Mouse (Mus musculus): ENCODE data around the gene Pdap1. TPM values are rescaled to one million over a fixed set of nuclear protein-coding genes. Genes with fewer than 3 reads are reported as not detected.

Gene Pdap1
- total and polyA plus RNA-seq, 2 experiments: 16.1 to 19.7 TPM

DNA sequence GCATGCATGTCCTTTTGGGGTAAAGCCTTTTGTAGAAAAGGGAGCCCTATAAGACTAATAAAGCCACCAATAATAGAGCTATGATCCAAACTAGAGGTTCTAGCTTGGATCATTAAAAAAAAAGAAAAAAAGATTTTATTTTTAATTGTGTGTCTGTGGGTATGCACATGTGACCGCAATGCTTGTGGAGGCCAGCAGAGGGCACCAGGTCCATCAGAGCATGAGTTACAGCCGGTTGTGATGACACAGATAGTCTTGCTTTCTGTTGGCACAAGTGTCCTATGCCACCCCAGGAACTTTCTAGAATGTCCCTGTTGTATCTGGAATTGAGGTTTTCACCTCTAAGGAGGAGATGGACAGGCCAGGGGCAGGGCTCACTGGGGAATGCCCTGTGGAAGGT lies 20.7 kb downstream of the Pdap1 start:
- no peak overlapping the region for H3K9ac ChIP-seq (ENCODE audit: low read depth, low read length)
- no peak for DNase-seq (ENCODE audit: extremely low read depth, low read depth, low spot score)
- TF ChIP-seq CTCF (IDR thresholded peaks at IDR 0.05; ENCODE audit: low read depth, low read length) (peak; percentile 70), POLR2A (IDR thresholded peaks at IDR 0.05; ENCODE audit: extremely low read depth, insufficient read depth, low read length) (no peak)
- no peaks in the 10 kb centered on the region; the same call in 1 of the 2 replicates for H3K36me3 ChIP-seq (ENCODE audit: control insufficient read depth, insufficient read depth, low read length)
- no peak overlapping the region for H3K4me3 ChIP-seq (ENCODE audit: insufficient read depth, low read depth, low read length)
- no peaks in the 10 kb centered on the region for H3K27me3 ChIP-seq (ENCODE audit: control insufficient read depth, insufficient read depth, low read length)
- H3K27ac ChIP-seq (replicated peaks; ENCODE audit: insufficient read depth, low read depth, low read length): no peak overlapping the region
- H3K4me1 ChIP-seq (ENCODE audit: control insufficient read depth, insufficient read depth, low read length): peaks cover 2% of the 10 kb centered on the region; the same call in 1 of the 2 replicates
- 93% methylated on average over 2 of the region's 2 CpGs for WGBS
- peaks cover 5% of the 10 kb centered on the region; the same call in 1 of the 2 replicates for H3K79me2 ChIP-seq (ENCODE audit: control insufficient read depth, insufficient read depth, low read length)

DNA sequence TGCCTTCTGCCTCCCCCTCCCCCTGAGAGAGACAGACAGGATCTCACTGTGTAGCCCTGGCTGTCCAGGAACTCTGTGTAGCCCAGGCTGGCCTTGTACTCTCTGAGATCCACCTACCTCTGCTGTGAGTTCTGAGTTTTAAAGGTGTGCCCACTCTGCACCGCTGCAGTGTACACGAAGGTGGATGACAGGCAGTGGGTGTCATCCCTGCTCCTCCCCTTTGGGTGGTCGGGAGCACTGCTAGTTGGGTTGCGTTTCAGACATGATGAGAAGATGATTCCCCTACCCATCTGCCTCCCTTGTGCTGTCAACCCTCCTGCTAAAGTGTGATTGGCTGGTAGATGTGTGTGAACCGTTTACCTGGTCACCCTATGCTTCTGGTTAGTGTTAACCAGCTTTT lies 21.6 kb downstream of the Pdap1 start:
- Histone ChIP-seq H3K4me1 (ENCODE audit: control insufficient read depth, insufficient read depth, low read length) (peaks cover 2% of the 10 kb centered on the region; the same call in 1 of the 2 replicates), H3K27me3 (ENCODE audit: control insufficient read depth, insufficient read depth, low read length) (no peaks in the 10 kb centered on the region), H3K9ac (ENCODE audit: low read depth, low read length) (no peak overlapping the region), H3K79me2 (ENCODE audit: control insufficient read depth, insufficient read depth, low read length) (peaks cover 5% of the 10 kb centered on the region; the same call in 1 of the 2 replicates), H3K36me3 (ENCODE audit: control insufficient read depth, insufficient read depth, low read length) (no peaks in the 10 kb centered on the region), H3K27ac (replicated peaks; ENCODE audit: insufficient read depth, low read depth, low read length) (no peak overlapping the region), H3K4me3 (ENCODE audit: insufficient read depth, low read depth, low read length) (no peak overlapping the region)
- no peak for DNase-seq (ENCODE audit: extremely low read depth, low read depth, low spot score)
- no peak for TF ChIP-seq POLR2A (IDR thresholded peaks at IDR 0.05; ENCODE audit: extremely low read depth, insufficient read depth, low read length)
- TF ChIP-seq CTCF (IDR thresholded peaks at IDR 0.05; ENCODE audit: low read depth, low read length): no peak
- WGBS: 94% methylated on average over 5 of the region's 5 CpGs

DNA sequence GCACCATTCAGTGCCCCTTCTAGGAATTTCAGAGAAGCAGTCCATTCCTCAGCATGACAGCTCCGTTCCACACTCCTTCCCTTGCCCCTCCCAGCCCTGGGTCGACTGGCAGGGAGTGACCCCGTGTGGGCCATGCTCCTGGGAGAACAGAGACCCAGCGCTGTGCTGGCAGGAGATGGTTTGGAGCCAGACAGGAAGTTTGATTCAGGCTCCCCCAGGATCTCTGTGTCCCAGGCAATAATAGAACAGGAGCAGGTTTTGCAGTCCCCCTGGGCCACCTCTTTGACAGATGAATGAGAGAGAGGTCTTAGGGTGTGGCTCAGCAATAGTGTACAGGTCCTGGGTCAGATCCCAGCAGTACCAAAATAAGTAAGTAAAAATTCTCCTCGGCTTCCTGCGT lies 22.0 kb downstream of the Pdap1 start:
- no peaks in the 10 kb centered on the region for H3K27me3 ChIP-seq (ENCODE audit: control insufficient read depth, insufficient read depth, low read length)
- TF ChIP-seq POLR2A (IDR thresholded peaks at IDR 0.05; ENCODE audit: extremely low read depth, insufficient read depth, low read length) (no peak), CTCF (IDR thresholded peaks at IDR 0.05; ENCODE audit: low read depth, low read length) (no peak)
- DNase-seq (ENCODE audit: extremely low read depth, low read depth, low spot score): no peak
- H3K27ac ChIP-seq (replicated peaks; ENCODE audit: insufficient read depth, low read depth, low read length): no peak overlapping the region
- WGBS: 69% methylated on average over 6 of the region's 6 CpGs
- H3K9ac ChIP-seq (ENCODE audit: low read depth, low read length): no peak overlapping the region
- peaks cover 2% of the 10 kb centered on the region; the same call in 1 of the 2 replicates for H3K4me1 ChIP-seq (ENCODE audit: control insufficient read depth, insufficient read depth, low read length)
- H3K36me3 ChIP-seq (ENCODE audit: control insufficient read depth, insufficient read depth, low read length): no peaks in the 10 kb centered on the region
- no peak overlapping the region for H3K4me3 ChIP-seq (ENCODE audit: insufficient read depth, low read depth, low read length)
- H3K79me2 ChIP-seq (ENCODE audit: control insufficient read depth, insufficient read depth, low read length): peaks cover 5% of the 10 kb centered on the region; the same call in 1 of the 2 replicates

DNA sequence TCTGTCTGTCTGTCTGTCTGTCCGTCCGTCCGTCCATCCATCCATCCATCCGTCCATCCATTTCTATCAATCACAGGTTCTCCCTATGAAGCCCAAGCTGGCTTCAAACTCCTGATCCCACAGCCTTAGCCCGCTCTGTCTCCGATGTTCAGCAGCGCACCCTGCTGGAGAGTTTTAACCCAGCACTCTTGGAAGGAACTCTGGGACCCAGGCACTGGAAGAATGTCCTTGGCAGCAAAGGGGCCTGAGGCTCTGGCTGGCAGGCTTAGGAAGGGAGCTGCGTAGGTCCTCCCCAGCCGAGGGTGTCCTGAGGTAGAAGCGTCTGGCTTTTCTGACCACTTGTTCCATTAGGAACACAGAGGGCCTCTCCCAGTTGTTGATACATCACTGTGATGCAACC lies 23.1 kb downstream of the Pdap1 start:
- Histone ChIP-seq H3K27me3 (ENCODE audit: control insufficient read depth, insufficient read depth, low read length) (no peaks in the 10 kb centered on the region), H3K9ac (ENCODE audit: low read depth, low read length) (0 out of 2 replicates have a peak overlapping the region, but pooled peaks have one; percentile 22), H3K4me1 (ENCODE audit: control insufficient read depth, insufficient read depth, low read length) (peaks cover 2% of the 10 kb centered on the region; the same call in 1 of the 2 replicates), H3K36me3 (ENCODE audit: control insufficient read depth, insufficient read depth, low read length) (no peaks in the 10 kb centered on the region), H3K27ac (replicated peaks; ENCODE audit: insufficient read depth, low read depth, low read length) (peak overlapping the region; percentile 56), H3K79me2 (ENCODE audit: control insufficient read depth, insufficient read depth, low read length) (peaks cover 5% of the 10 kb centered on the region; the same call in 1 of the 2 replicates), H3K4me3 (ENCODE audit: insufficient read depth, low read depth, low read length) (no peak overlapping the region; the same call in 1 of the 2 replicates)
- peak; percentile 81 for TF ChIP-seq CTCF (IDR thresholded peaks at IDR 0.05; ENCODE audit: low read depth, low read length)
- no peak for TF ChIP-seq POLR2A (IDR thresholded peaks at IDR 0.05; ENCODE audit: extremely low read depth, insufficient read depth, low read length)
- WGBS: 63% methylated on average over 10 of the region's 10 CpGs
- DNase-seq (ENCODE audit: extremely low read depth, low read depth, low spot score): no peak

DNA sequence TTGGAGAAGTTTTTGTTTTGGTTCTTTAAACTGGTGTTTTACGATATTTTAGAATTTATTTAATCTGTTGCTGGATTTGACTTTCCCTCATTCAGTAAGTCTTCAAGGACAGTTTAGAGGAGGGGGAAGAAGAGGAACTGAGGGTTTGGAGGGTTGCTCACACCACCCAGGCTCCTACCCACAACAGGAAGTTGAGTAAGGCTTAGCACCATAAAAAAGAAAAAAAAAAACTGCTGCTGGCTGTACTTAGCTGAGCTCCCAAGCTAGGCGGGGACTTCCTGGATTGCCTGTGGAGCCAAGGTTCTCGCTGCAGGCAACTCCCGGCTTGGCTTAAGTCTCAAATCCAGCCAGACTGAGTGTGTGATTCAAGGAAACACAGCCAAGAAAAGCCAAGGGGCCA lies 23.7 kb downstream of the Pdap1 start:
- peak; percentile 49 for DNase-seq (ENCODE audit: extremely low read depth, low read depth, low spot score)
- Histone ChIP-seq H3K27me3 (ENCODE audit: control insufficient read depth, insufficient read depth, low read length) (no peaks in the 10 kb centered on the region), H3K79me2 (ENCODE audit: control insufficient read depth, insufficient read depth, low read length) (peaks cover 5% of the 10 kb centered on the region; the same call in 1 of the 2 replicates), H3K9ac (ENCODE audit: low read depth, low read length) (no peak overlapping the region), H3K4me1 (ENCODE audit: control insufficient read depth, insufficient read depth, low read length) (peaks cover 2% of the 10 kb centered on the region; the same call in 1 of the 2 replicates), H3K36me3 (ENCODE audit: control insufficient read depth, insufficient read depth, low read length) (no peaks in the 10 kb centered on the region), H3K27ac (replicated peaks; ENCODE audit: insufficient read depth, low read depth, low read length) (peak overlapping the region; percentile 60), H3K4me3 (ENCODE audit: insufficient read depth, low read depth, low read length) (no peak overlapping the region; the same call in 1 of the 2 replicates)
- TF ChIP-seq POLR2A (IDR thresholded peaks at IDR 0.05; ENCODE audit: extremely low read depth, insufficient read depth, low read length): no peak
- TF ChIP-seq CTCF (IDR thresholded peaks at IDR 0.05; ENCODE audit: low read depth, low read length): no peak
- WGBS: 40% methylated on average over 4 of the region's 4 CpGs

DNA sequence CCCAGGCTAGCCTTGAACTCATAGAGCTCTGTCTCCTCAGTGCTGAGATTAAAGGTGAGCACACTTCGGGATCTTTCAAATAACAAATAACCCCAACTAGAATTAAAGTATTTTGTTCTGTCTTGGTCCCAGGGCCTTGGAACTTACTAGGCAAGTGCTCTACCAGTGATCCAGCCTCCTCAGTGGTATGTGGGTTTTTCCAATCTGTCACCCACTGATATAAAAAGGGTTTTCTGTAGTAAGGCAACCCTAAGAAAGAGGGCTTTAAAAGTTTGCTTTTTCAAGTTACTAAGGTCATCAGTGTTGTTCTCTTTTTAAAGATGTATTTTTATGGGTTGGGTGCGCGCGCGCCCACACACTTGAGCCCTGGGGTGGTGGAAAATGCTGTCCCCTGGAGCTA lies 24.3 kb downstream of the Pdap1 start:
- Histone ChIP-seq H3K36me3 (ENCODE audit: control insufficient read depth, insufficient read depth, low read length) (no peaks in the 10 kb centered on the region), H3K27ac (replicated peaks; ENCODE audit: insufficient read depth, low read depth, low read length) (peak overlapping the region; percentile 60; the same call in 1 of the 2 replicates), H3K4me1 (ENCODE audit: control insufficient read depth, insufficient read depth, low read length) (peaks cover 2% of the 10 kb centered on the region; the same call in 1 of the 2 replicates), H3K9ac (ENCODE audit: low read depth, low read length) (no peak overlapping the region), H3K27me3 (ENCODE audit: control insufficient read depth, insufficient read depth, low read length) (no peaks in the 10 kb centered on the region), H3K4me3 (ENCODE audit: insufficient read depth, low read depth, low read length) (no peak overlapping the region), H3K79me2 (ENCODE audit: control insufficient read depth, insufficient read depth, low read length) (peaks cover 5% of the 10 kb centered on the region; the same call in 1 of the 2 replicates)
- TF ChIP-seq POLR2A (IDR thresholded peaks at IDR 0.05; ENCODE audit: extremely low read depth, insufficient read depth, low read length) (no peak), CTCF (IDR thresholded peaks at IDR 0.05; ENCODE audit: low read depth, low read length) (no peak)
- WGBS: 81% methylated on average over 5 of the region's 5 CpGs
- no peak for DNase-seq (ENCODE audit: extremely low read depth, low read depth, low spot score)
